Mouse (Mus musculus) forebrain, embryonic 11.5 days (tissue): ENCODE data around the gene Cc2d2b. TPM values are rescaled to one million over a fixed set of nuclear protein-coding genes. Genes with fewer than 3 reads are reported as not detected.

ENCODE experiments used
- ATAC-seq: fragments of 200-750 bp; cut with Nextera tagmentation; replicated peaks from 2 replicates; pipeline ENCODE4 v1.8.0; 2017; ENCODE audit warnings: moderate TSS enrichment; ENCODE audit not compliant: low FRiP score
- DNase-seq: peaks from one replicate; pipeline ENCODE4 v3.0.0-alpha.2; 2017; ENCODE audit warnings: low spot score
- H3K27ac ChIP-seq: fragments of 300-500 bp; sonication (generic); 2 replicates; pipeline ENCODE4 v1.5.1; 2014; ENCODE audit warnings: low read depth, low read length
- H3K27me3 ChIP-seq: fragments of 300-500 bp; sonication (generic); 2 replicates; pipeline ENCODE4 v1.6.1; 2014; ENCODE audit warnings: mild to moderate bottlenecking, low read length, mixed read lengths; ENCODE audit not compliant: control insufficient read depth, insufficient read depth
- H3K36me3 ChIP-seq: fragments of 300-500 bp; sonication (generic); 2 replicates; pipeline ENCODE4 v1.6.1; 2014; ENCODE audit warnings: mild to moderate bottlenecking, low read length, moderate library complexity, mixed read lengths; ENCODE audit not compliant: control insufficient read depth, insufficient read depth
- H3K4me1 ChIP-seq: fragments of 300-500 bp; sonication (generic); replicated peaks from 2 replicates; pipeline ENCODE4 v1.6.1; 2014; ENCODE audit warnings: low read length, mixed read lengths; ENCODE audit not compliant: control insufficient read depth, insufficient read depth
- H3K4me2 ChIP-seq: fragments of 300-500 bp; sonication (generic); 2 replicates; pipeline ENCODE4 v1.6.1; 2014; ENCODE audit warnings: low read depth, mild to moderate bottlenecking, low read length, moderate library complexity, mixed read lengths; ENCODE audit not compliant: severe bottlenecking
- H3K4me3 ChIP-seq: fragments of 300-500 bp; sonication (generic); 2 replicates; pipeline ENCODE4 v1.5.1; 2014; ENCODE audit warnings: low read depth, low read length
- H3K9ac ChIP-seq: fragments of 300-500 bp; sonication (generic); 2 replicates; pipeline ENCODE4 v1.6.1; 2014; ENCODE audit warnings: low read length
- H3K9me3 ChIP-seq: fragments of 300-500 bp; sonication (generic); 2 replicates; pipeline ENCODE4 v1.6.1; 2016; ENCODE audit warnings: low read length, mixed read lengths; ENCODE audit not compliant: control insufficient read depth
- WGBS: fragments of 180-500 bp; shearing (Covaris S2); extraction: QIAGEN DNeasy Blood & Tissue Kit; methylation state at CpG from one replicate; pipeline ENCODE4 v1.1.7; 2014; 5-methylcytosine and 5-hydroxymethylcytosine counted together
- polyA plus RNA-seq: library from polyadenylated mRNA; unstranded; fragments of >200 nt; fragmentation: Nextera tagmentation; extraction: Ambion mirVana; gene quantifications from 2 replicates; pipeline ENCODE4 v1.2.1, GENCODE M21; 2014

The Cc2d2b gene
- polyA plus RNA-seq, 1 experiment from 2014 or later, result 0.11 TPM

DNA sequence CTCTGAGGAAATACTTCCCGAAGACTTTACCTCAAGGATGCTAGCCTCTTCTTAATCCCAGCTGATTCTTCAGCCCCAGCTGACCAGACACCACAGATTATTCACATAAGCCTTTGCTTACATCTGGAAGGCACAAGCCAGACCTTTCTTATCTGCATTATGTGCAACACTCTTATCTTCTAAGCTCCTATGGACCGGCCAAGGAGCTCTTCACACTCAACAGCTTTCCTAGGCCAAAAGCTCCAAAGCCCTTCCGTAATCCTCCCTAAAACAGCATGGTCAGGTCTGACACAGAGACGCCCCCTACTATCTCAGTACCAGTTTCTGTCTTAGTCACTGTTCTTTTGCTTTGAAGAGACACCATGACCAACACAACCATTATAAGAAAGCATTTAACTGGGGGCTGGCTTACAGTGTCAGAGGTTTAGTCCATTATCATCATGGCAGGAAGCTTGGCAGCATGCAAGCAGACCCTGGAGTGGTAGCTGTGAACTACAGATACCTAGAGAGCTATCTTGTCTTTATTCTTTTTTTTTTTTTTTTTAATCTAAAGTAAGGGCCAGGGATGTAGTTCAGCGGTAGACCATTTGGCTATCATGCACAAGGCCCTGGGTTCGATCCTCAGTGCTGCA lies 69.5 kb downstream of the Cc2d2b start:
- H3K4me2 ChIP-seq, result no peak overlapping the region
- no peaks in the 10 kb centered on the region for H3K4me1 ChIP-seq
- ATAC-seq (no peak), DNase-seq (no peak)
- H3K4me3 ChIP-seq, result no peak overlapping the region
- no peaks in the 10 kb centered on the region for H3K36me3 ChIP-seq
- H3K9me3 ChIP-seq, result no peaks in the 10 kb centered on the region
- no peak overlapping the region for H3K9ac ChIP-seq
- H3K27me3 ChIP-seq, result no peaks in the 10 kb centered on the region
- no peak overlapping the region for H3K27ac ChIP-seq
- 84% methylated on average over 6 of the region's 6 CpGs for WGBS

DNA sequence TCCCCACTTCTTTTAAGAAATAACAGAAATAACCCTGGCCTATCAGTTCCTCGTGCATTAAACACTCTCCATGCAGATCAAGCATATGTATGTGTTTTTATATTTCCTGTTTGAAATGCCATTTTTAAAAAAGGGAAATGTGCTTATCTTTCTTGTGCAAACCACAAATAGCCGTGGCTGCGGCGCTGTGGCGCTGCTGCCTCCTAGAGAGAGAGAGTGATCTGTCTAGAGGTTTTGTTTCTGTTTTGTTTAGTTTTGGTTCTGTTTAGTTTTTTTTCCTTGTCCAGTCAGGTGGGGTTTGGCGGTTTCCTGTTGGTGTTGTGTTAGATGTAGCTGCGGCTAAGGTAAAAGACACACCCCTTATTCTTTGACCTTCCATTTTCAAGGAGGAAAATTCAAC lies 70.2 kb downstream of the Cc2d2b start:
- Histone ChIP-seq H3K4me3 (no peak overlapping the region), H3K36me3 (no peaks in the 10 kb centered on the region), H3K27ac (no peak overlapping the region), H3K4me1 (no peaks in the 10 kb centered on the region), H3K9ac (no peak overlapping the region), H3K4me2 (no peak overlapping the region), H3K9me3 (no peaks in the 10 kb centered on the region), H3K27me3 (no peaks in the 10 kb centered on the region)
- 80% methylated on average over 7 of the region's 7 CpGs for WGBS
- ATAC-seq, result no peak
- no peak for DNase-seq

GRCm38 (mm10) chr19:40821306-40821825 lies 72.8 kb downstream of the Cc2d2b start:
- H3K9ac ChIP-seq, result no peak overlapping the region
- WGBS, result 87% methylated on average over 4 of the region's 4 CpGs

DNA sequence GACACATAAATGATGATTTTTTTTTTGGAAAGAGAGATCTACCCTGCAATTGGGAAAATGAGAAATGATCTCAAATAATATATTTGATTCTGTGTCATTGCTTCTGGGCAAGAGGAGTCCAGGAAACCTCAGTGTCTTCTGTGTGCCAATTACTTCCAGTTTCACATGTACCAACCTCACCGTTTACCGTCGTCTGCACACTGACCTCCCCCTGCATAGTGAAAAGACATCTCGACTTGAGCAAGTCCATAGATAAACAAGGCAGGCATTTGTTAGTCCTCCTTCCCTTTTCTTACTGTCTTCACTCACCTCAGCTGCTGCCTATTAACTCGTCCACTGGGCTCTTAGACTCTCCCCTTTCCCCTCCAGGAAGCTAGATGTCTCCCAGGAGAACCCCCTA lies 77.1 kb downstream of the Cc2d2b start:
- 66% methylated on average over 5 of the region's 5 CpGs for WGBS
- H3K4me2 ChIP-seq, result no peak overlapping the region
- ATAC-seq (no peak), DNase-seq (no peak)
- H3K27me3 ChIP-seq, result no peaks in the 10 kb centered on the region
- H3K4me3 ChIP-seq, result no peak overlapping the region
- no peaks in the 10 kb centered on the region for H3K9me3 ChIP-seq
- peaks cover 2% of the 10 kb centered on the region; the same call in 1 of the 2 replicates for H3K4me1 ChIP-seq
- H3K36me3 ChIP-seq, result no peaks in the 10 kb centered on the region
- no peak overlapping the region for H3K9ac ChIP-seq
- no peak overlapping the region for H3K27ac ChIP-seq

More at GRCm38 (mm10) chr19:40821306-40821825, 72.8 kb downstream of the Cc2d2b start:
- no peaks in the 10 kb centered on the region for H3K9me3 ChIP-seq
- H3K4me3 ChIP-seq, result no peak overlapping the region
- no peaks in the 10 kb centered on the region for H3K4me1 ChIP-seq
- no peaks in the 10 kb centered on the region for H3K36me3 ChIP-seq
- DNase-seq (no peak), ATAC-seq (no peak)
- H3K27ac ChIP-seq, result no peak overlapping the region
- H3K27me3 ChIP-seq, result no peaks in the 10 kb centered on the region
- H3K4me2 ChIP-seq, result no peak overlapping the region

GRCm38 (mm10) chr19:40826735-40827134 lies 78.2 kb downstream of the Cc2d2b start:
- WGBS, result 81% methylated on average over 7 of the region's 7 CpGs
- no peaks in the 10 kb centered on the region; the same call in 1 of the 2 replicates for H3K36me3 ChIP-seq
- H3K27ac ChIP-seq, result no peak overlapping the region
- no peak overlapping the region for H3K9ac ChIP-seq
- ATAC-seq, result no peak
- H3K4me2 ChIP-seq, result no peak overlapping the region
- peaks cover 2% of the 10 kb centered on the region; the same call in 1 of the 2 replicates for H3K4me1 ChIP-seq
- H3K4me3 ChIP-seq, result no peak overlapping the region
- no peaks in the 10 kb centered on the region for H3K27me3 ChIP-seq
- no peaks in the 10 kb centered on the region for H3K9me3 ChIP-seq
- DNase-seq, result no peak

- ATAC-seq (no peak), DNase-seq (no peak)
- H3K4me1 ChIP-seq, result peaks cover 19% of the 10 kb centered on the region
- H3K9me3 ChIP-seq, result no peaks in the 10 kb centered on the region
- H3K9ac ChIP-seq, result peak overlapping the region; percentile 99
- no peaks in the 10 kb centered on the region; the same call in 1 of the 2 replicates for H3K36me3 ChIP-seq
- peak overlapping the region; percentile 73 for H3K4me2 ChIP-seq
- peak overlapping the region; percentile 93 for H3K4me3 ChIP-seq
- 64% methylated on average over 7 of the region's 7 CpGs for WGBS
- H3K27ac ChIP-seq, result no peak overlapping the region
- H3K27me3 ChIP-seq, result no peaks in the 10 kb centered on the region
Measured at GRCm38 (mm10) chr19:40830198-40830597, 81.6 kb downstream of the Cc2d2b start.

DNA sequence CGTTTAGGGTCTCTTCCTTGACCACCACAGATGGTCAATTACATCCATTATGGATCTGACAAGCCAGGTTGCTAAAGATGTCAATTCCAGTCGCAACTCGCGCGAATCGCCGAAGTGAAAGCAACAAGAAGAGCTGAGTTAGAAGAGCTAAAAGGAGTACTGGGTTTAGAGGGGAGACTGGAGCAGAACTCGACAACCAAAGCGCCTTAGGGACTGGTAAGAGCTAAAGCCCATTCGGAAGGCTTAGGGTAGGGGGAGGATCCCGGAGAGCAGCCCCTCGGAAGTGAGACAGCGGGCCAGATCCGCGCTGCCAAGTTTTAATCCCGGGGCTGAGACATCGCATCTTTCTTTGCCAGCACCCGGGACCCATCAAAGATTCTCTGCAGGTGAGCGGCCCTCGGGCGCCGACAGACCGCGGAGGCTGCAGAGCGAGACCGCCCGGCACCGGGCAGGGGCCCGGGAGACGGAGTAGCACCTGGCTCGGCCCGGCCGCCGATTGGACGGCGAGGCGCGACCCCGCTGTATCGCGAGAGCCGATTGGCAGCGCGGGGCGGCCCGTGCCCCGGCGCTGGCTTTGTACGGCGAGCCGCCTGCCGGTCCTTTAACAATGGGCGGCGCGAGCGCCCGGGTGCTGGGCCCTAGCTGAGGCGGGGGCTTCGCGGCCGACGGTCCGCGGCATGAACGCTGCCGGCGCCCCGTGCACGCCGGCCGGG lies 82.3 kb downstream of the Cc2d2b start, which contains the start of gene Ccnj:
Gene Ccnj (plus strand): TSS at position 577 of the 713 bp plus-strand sequence.
- Histone ChIP-seq H3K27me3 (no peaks in the 10 kb centered on the region), H3K4me1 (peaks cover 19% of the 10 kb centered on the region), H3K9me3 (no peaks in the 10 kb centered on the region), H3K9ac (peak within 1 kb of the TSS; percentile 99), H3K27ac (peak within 1 kb of the TSS; percentile 92), H3K36me3 (no peaks in the 10 kb centered on the region; the same call in 1 of the 2 replicates), H3K4me3 (peak within 1 kb of the TSS; percentile 93), H3K4me2 (peak within 1 kb of the TSS; percentile 73)
- under 1% methylated on average over 71 of the region's 71 CpGs for WGBS
- ATAC-seq, result peak; percentile 99
- DNase-seq, result peak; percentile 96

DNA sequence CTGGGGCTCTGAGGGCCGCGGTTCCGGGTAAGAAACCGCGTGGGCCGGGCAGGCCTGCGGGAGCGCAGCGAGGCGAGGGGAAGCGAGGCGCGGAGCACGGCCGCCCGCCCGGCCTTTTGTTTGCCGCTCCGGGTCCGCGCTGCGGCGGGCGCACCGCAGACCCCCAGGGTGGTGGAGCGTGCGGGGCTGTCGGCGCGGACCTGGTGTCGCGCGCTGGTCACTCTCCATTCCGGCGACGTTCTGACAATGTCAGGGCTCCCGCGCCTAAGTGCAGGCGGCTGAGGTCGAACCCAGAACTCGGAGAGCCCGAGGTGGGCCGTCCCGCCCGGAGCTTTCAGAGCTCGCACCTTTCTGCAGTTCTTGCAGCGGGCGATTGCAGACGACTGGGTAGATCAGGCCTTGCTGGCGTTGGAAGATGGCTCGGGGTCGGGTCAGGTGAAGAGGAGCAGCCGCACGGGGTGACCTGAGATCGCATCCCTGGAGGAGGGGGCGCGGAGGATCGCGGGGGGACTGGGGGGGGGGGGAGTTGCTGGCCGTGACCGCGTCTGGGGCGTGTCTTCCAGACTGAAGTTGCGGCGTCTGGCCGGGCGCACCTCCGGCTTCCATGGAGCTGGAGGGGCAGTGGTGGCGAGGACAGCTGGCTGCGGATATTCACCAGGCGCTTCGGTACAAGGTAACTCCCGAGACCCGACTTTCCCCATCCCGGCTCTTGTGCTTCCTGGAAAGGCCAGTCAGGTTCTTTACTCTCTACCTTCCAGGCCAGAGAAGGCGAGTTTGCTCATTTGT lies 83.1 kb downstream of the Cc2d2b start:
- WGBS, result under 1% methylated on average over 59 of the region's 76 CpGs
- DNase-seq (peak; percentile 86), ATAC-seq (peak; percentile 83)
- Histone ChIP-seq H3K4me3 (peak overlapping the region; percentile 93), H3K36me3 (no peaks in the 10 kb centered on the region; the same call in 1 of the 2 replicates), H3K4me1 (peaks cover 19% of the 10 kb centered on the region), H3K4me2 (peak overlapping the region; percentile 73), H3K9ac (peak overlapping the region; percentile 99), H3K9me3 (no peaks in the 10 kb centered on the region), H3K27me3 (no peaks in the 10 kb centered on the region), H3K27ac (peak overlapping the region; percentile 92)
